Mouse (Mus musculus) fibroblast of lung, adult 2 months (primary cell): ENCODE results near the gene Plrg1.

Experiments
- DNase-seq: peaks from one replicate; pipeline ENCODE4 v3.0.0-alpha.2; 2011; ENCODE audit warnings: low read depth

Plrg1 gene

GRCm38 (mm10) chr3:83052102-83052501 lies 3.2 kb upstream of the Plrg1 start:
- DNase-seq: no peak

- no peak for DNase-seq
Observed at GRCm38 (mm10) chr3:83053126-83053525, 2.2 kb upstream of the Plrg1 start.

GRCm38 (mm10) chr3:83053758-83054157 lies 1.6 kb upstream of the Plrg1 start:
- DNase-seq: peak; percentile 26

GRCm38 (mm10) chr3:83054759-83055158 lies 563 bp upstream of the Plrg1 start:
- no peak for DNase-seq

- DNase-seq: no peak
Observed at GRCm38 (mm10) chr3:83057046-83057445, 1.7 kb downstream of the Plrg1 start.

- no peak for DNase-seq
Observed at GRCm38 (mm10) chr3:83067920-83068319, 12.6 kb downstream of the Plrg1 start.

- no peak for DNase-seq
Observed at GRCm38 (mm10) chr3:83068869-83069268, 13.5 kb downstream of the Plrg1 start.

GRCm38 (mm10) chr3:83070231-83070630 lies 14.9 kb downstream of the Plrg1 start:
- no peak for DNase-seq

GRCm38 (mm10) chr3:83076563-83076962 lies 21.2 kb downstream of the Plrg1 start:
- DNase-seq: no peak

- DNase-seq: no peak
Observed at GRCm38 (mm10) chr3:83080567-83081055, 25.3 kb downstream of the Plrg1 start.

GRCm38 (mm10) chr3:83097586-83097985 lies 42.3 kb downstream of the Plrg1 start:
- no peak for DNase-seq

- DNase-seq: no peak
Observed at GRCm38 (mm10) chr3:83098546-83099034, 43.3 kb downstream of the Plrg1 start.

- no peak for DNase-seq
Observed at GRCm38 (mm10) chr3:83099139-83099538, 43.8 kb downstream of the Plrg1 start.

GRCm38 (mm10) chr3:83099651-83100050 lies 44.3 kb downstream of the Plrg1 start:
- DNase-seq: no peak

- DNase-seq: no peak
Observed at GRCm38 (mm10) chr3:83102286-83102685, 47.0 kb downstream of the Plrg1 start.

- DNase-seq: no peak
Observed at GRCm38 (mm10) chr3:83110163-83110562, 54.8 kb downstream of the Plrg1 start.

GRCm38 (mm10) chr3:83111485-83112261 lies 56.4 kb downstream of the Plrg1 start:
- no peak for DNase-seq

GRCm38 (mm10) chr3:83112869-83113268 lies 57.5 kb downstream of the Plrg1 start:
- no peak for DNase-seq

- no peak for DNase-seq
Observed at GRCm38 (mm10) chr3:83114946-83115345, 59.6 kb downstream of the Plrg1 start.

GRCm38 (mm10) chr3:83117592-83117991 lies 62.3 kb downstream of the Plrg1 start:
- DNase-seq: no peak
